9 mouse cellular contexts compared by ENCODE assay signal in the genomic region with DNA sequence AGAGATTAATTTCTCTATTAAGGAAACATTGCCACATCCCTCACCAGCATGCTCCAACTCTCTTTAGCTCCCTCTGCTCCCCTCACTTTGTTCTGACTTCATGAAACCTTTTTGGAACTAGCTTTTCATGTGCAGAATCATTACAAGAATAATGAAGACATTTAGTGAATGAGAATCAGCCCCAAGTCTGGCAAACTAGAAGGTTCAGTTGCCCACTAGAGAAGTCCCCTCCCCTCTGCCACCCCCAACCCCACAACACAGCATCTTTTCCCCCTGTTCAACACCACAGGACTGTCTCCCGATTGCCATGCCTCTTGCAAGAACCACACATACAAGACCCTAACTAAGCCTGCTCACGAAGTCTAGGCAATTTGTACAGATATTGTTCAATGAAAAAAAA.
DNase-seq lines count a peak whose midpoint lies in the region; ATAC-seq lines count a peak whose summit lies in the region.
"Had no signal": no experiment of that assay in that cellular context is flagged by ENCODE, and none has a peak within 500 bp of the region (broad histone marks: within the 10 kb centered on the region; RNA-seq: fewer than 3 reads in every experiment).

No protein-coding gene starts in this region.

- ATAC-seq in neural tube, embryonic 11.5 days (ENCODE audit: insufficient read depth, low FRiP score, low TSS enrichment): no peak
- no peak for ATAC-seq in limb, embryonic 15.5 days (ENCODE audit: insufficient number of reproducible peaks, low FRiP score, low TSS enrichment, low read depth)

- intact Hi-C loops in heart, postnatal 10 days (cut with DNase I): no loop called here

- H3K4me3 ChIP-seq in heart, embryonic 10.5 days: peak overlapping the region; percentile 59
- peak overlapping the region; percentile 29 for H3K4me3 ChIP-seq in neural tube, embryonic 11.5 days (ENCODE audit: low read depth, low read length)
- peak overlapping the region; percentile 32 for H3K4me3 ChIP-seq in limb, embryonic 15.5 days

- H3K4me2 ChIP-seq in neural tube, embryonic 11.5 days (ENCODE audit: low read depth): peak overlapping the region; percentile 59
- peak overlapping the region; percentile 58; the same call in 1 of the 2 replicates for H3K4me2 ChIP-seq in limb, embryonic 15.5 days

- no peak for DNase-seq in heart, embryonic 10.5 days (ENCODE audit: low spot score)
- no peak for DNase-seq in heart, postnatal 10 days
- DNase-seq in neural tube, embryonic 11.5 days (ENCODE audit: low spot score): no peak
- DNase-seq in neural tube, embryonic 10.5 days (ENCODE audit: extremely low spot score, low spot score): no peak
- no peak for DNase-seq in right cerebral cortex, adult 2 months (ENCODE audit: low spot score in 2 of 2)
- no peak for DNase-seq in ovary, postnatal 36 days (ENCODE audit: low spot score)
- no peak for DNase-seq in cerebellum, postnatal 36 days
- DNase-seq: thymus, postnatal 25 days had no signal

- H3K36me3 ChIP-seq in heart, embryonic 10.5 days: no peaks in the 10 kb centered on the region
- H3K36me3 ChIP-seq in neural tube, embryonic 11.5 days (ENCODE audit: control insufficient read depth, insufficient read depth, low read length): no peaks in the 10 kb centered on the region
- no peaks in the 10 kb centered on the region for H3K36me3 ChIP-seq in limb, embryonic 15.5 days

- WGBS in heart, embryonic 10.5 days: 6% methylated on average over 2 of the region's 2 CpGs
- WGBS in neural tube, embryonic 11.5 days: 3% methylated on average over 2 of the region's 2 CpGs
- 0% methylated on average over 2 of the region's 2 CpGs for WGBS in limb, embryonic 15.5 days

- H3K9me3 ChIP-seq in heart, embryonic 10.5 days: no peaks in the 10 kb centered on the region
- H3K9me3 ChIP-seq in neural tube, embryonic 11.5 days (ENCODE audit: control insufficient read depth, low read length): no peaks in the 10 kb centered on the region
- no peaks in the 10 kb centered on the region for H3K9me3 ChIP-seq in limb, embryonic 15.5 days

- H3K27ac ChIP-seq in heart, embryonic 10.5 days: peak overlapping the region; percentile 80; the same call in 1 of the 2 replicates
- H3K27ac ChIP-seq in neural tube, embryonic 11.5 days (ENCODE audit: low read depth, low read length): no peak overlapping the region
- no peak overlapping the region for H3K27ac ChIP-seq in limb, embryonic 15.5 days

- peaks cover 39% of the 10 kb centered on the region for H3K4me1 ChIP-seq in heart, embryonic 10.5 days
- H3K4me1 ChIP-seq in neural tube, embryonic 11.5 days (ENCODE audit: control insufficient read depth, insufficient read depth, low read length): peaks cover 20% of the 10 kb centered on the region
- H3K4me1 ChIP-seq in limb, embryonic 15.5 days: peaks cover 28% of the 10 kb centered on the region

- H3K27me3 ChIP-seq in heart, embryonic 10.5 days (ENCODE audit: insufficient read depth, poor library complexity, severe bottlenecking): peaks cover 28% of the 10 kb centered on the region
- H3K27me3 ChIP-seq in neural tube, embryonic 11.5 days (ENCODE audit: control insufficient read depth, insufficient read depth, low read length): no peaks in the 10 kb centered on the region
- H3K27me3 ChIP-seq in limb, embryonic 15.5 days: peaks cover 21% of the 10 kb centered on the region

- no peak overlapping the region for H3K9ac ChIP-seq in neural tube, embryonic 11.5 days (ENCODE audit: low read length)
- H3K9ac ChIP-seq in limb, embryonic 15.5 days: no peak overlapping the region
